Mouse (Mus musculus) heart, adult 18-20 months (tissue): Measurements from ENCODE around the gene Rep15. TPM values are rescaled to one million over a fixed set of nuclear protein-coding genes. Genes with fewer than 3 reads are reported as not detected.

Experiments used
- DNase-seq, 2 experiments: peaks; one replicate each; pipeline ENCODE4 v3.0.0; 2021 to 2022; ENCODE audit warnings: mixed read lengths in 1 of 2
- total RNA-seq, 2 experiments: library from RNA; stranded (reverse); gene quantifications; 2 replicates each; pipeline ENCODE4 v1.2.3; 2021

The Rep15 gene
- total RNA-seq, 2 experiments from 2014 or later, result 0.95 to 1.2 TPM

GRCm38 (mm10) chr6:147030096-147030885 lies 2.1 kb upstream of the Rep15 start:
- DNase-seq, result no peak

DNA sequence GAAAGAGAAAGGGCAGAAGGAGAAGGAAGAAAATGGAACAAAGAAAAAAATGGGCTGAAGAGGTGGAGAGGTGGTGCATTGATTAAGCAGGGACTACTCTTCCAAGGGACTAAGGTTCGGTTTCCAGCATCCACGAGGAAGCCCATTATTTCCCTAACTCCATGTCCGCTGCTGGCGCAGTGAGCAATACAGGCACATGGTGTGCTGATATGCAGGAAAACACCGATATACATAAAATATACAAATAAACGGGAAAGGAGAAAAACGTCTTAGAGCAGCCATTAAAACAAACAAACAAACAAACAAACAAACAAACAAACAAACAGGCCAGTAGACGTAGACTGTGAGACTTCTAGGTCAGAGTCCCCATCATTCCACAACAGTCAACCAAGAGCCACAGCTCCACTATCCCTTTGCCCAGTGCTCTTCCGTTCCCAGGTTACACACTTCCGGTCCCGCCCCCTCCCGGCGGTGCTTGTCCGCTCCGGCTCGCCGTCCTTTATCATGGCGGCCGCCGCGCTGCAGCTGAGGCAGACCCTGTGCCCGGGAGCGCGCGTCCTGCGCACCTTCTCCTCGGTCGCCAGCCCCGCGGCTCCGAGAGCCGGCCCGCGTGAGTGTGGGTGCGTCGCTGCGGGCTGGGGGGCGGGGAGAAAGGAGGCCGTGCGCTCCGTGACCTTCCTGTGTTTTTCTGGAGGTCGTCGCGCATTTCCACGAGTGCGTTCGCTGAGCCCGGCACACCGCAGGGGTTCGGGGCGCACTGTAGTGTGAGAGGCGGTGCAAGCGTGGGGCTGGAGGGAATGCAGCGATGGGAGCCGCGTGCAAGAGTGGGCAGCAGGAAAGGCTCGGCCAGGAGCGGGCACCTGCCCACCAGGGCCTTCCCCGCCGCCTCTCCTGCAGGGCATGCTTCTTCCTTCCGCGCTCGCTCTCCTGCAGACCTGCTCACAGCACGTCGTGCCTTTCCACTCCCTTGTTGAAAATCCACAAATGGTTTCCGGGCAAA lies 10.2 kb downstream of the Rep15 start, which contains the start of gene Mrps35:
Mrps35 (plus strand) TSS at position 474 of the 1,000 bp plus-strand sequence.
- peak; percentile 92 to 95 for DNase-seq

DNA sequence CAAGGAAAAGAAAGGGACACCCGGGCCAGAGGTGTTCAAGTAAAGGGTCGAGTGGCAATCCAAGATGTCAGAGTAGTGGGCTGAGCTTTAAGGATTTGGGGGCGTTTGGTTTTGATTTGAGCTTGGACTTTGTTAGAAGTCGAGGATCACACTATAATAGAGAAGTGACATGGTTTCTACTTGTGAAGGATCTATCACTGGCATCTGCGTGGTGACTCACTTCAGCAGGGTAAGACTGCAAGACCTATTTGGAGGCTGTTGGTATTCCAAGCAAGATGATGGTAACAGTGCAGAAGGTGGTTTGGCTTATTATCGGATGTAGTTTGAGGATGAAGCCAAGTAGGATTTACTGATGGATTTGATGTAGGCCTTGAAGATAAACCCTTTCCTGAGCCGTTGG lies 11.2 kb downstream of the Rep15 start:
- DNase-seq, result no peak

- no peak for DNase-seq
These were observed 16.9 kb downstream of the Rep15 start for GRCm38 (mm10) chr6:147049239-147049805.

- no peak for DNase-seq
These were observed 19.3 kb downstream of the Rep15 start for GRCm38 (mm10) chr6:147051666-147052065.

GRCm38 (mm10) chr6:147052440-147052839 lies 20.1 kb downstream of the Rep15 start:
- no peak for DNase-seq

DNA sequence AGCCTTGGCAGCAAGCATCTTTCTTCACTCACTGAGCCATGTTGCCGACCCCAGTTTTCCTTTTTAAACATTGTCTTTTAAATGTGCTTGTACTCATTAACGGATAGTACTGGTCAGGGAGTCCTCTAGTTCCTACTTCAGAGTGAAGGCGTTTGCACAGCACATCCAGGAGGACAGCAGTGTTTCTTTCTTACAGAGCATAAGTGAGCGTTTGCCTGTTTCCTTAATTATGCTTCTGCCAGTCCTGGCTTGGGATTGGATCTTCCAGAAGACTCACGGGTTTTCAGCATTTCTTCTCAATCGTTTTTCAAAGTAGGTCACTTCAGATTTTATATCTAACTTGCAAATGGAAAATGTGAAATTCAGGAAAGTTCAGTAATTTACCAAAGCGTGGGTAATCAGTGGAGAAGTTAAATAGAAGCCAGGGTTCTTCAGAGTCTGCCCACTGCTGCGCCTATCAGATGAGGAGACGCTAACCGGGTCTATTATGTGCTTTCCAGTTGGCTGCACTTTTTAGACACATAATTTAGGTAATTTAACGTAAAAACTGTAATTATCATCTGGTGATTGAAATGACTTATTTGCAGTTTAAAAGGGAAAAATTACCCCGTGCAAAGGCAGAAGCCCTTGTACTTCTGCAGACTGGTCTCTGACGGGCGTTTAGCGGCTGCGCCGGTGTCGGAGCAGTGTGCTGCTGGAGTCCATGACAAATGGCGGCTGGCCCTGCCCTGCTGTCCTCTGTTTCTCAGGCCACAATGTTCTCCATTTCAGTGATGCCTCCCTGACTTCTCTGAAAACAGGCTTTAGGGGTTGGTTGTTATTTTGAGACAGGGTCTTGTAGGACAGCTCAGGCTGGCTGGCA lies 21.6 kb downstream of the Rep15 start:
- DNase-seq, result no peak

GRCm38 (mm10) chr6:147055374-147055977 lies 23.1 kb downstream of the Rep15 start:
- DNase-seq, result no peak

DNA sequence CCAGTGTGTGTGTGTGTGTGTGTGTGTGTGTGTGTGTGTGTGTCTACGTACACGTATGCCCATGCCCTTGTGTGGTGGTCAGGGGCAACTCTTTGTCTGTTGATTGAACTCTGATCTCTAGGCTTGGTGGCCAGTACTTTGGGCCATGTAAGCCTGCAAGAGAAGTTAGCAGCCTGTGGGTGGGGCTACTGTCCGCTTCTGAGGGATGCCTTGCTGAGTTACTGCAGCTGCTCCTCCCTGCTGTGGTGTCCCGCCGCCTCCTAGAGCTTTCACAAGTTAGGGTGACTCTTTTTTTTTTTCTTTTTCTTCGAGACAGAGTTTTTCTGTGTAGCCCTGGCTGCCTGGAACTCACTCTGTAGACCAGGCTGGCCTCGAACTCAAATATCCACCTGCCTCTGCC lies 26.9 kb downstream of the Rep15 start:
- DNase-seq, result peak; percentile 23 to 31

DNA sequence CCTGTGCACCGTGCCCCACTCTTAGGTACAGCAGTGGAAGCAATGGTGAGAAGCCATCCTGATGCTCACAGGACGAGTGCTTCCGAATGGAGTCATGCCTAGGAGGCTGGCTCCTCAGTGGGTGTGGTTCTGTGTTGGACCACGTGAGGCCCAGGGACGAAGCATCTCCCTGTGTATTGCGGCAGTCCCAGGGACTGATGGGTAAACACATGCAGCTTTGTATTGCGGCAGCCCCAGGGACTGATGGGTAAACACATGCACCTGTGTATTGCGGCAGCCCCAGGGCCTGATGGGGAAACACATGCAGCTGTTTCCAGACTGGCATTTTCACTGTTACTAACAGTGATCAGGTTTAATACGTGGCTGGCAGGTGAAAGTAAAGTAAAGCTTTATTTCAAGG lies 29.2 kb downstream of the Rep15 start:
- no peak for DNase-seq

- DNase-seq, result no peak
These were observed 29.6 kb downstream of the Rep15 start for GRCm38 (mm10) chr6:147062034-147062433.

DNA sequence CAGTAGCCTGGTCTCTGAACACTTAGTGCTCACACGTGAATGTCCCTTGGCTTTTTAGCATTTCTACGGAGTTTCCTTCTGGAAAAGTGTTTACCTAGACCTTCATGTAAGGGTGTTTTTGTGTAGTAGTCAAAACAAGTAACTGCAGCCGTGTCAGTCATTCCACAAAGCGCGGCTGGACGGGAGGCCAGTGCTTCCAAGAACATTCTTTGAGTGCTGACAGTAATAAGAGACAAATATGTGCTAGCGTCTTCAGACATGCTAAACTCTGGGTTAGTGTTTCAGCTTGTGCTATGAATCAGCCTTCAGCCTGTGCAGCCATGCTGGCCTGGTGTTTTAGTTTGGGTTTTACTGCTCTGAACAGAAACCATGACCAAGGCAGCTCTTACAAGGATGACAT lies 30.3 kb downstream of the Rep15 start:
- DNase-seq, result no peak

- DNase-seq, result no peak
These were observed 32.0 kb downstream of the Rep15 start for GRCm38 (mm10) chr6:147064226-147064943.

- peak; percentile 42 to 72 for DNase-seq
These were observed 32.5 kb downstream of the Rep15 start for GRCm38 (mm10) chr6:147064944-147065261.

DNA sequence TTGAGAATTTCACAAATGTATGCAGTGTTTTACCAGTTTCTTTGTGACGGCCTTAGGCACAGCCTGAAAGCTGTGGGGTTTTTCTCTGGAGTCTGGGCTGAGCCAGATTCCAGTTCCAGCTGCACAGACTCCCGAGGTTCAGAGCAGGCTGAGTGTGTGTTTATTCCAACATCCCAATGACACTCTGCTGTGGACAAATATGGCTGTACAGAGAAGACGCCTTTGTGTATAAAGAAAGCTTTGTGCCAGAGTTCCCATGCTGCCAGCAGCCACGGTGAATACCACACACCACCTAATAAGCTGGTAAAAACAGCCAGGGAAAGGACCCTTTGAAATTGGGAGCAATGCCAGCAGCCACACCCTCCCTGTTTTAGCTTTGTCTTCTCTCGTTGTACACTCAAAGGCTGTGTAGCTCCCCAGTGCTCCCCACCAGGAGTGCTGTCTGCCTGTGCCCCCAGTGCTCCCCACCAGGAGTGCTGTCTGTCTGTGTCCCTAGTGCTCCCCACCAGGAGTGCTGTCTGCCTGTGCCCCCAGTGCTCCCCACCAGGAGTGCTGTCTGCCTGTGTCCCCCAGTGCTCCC lies 43.5 kb downstream of the Rep15 start:
- DNase-seq, result no peak

DNA sequence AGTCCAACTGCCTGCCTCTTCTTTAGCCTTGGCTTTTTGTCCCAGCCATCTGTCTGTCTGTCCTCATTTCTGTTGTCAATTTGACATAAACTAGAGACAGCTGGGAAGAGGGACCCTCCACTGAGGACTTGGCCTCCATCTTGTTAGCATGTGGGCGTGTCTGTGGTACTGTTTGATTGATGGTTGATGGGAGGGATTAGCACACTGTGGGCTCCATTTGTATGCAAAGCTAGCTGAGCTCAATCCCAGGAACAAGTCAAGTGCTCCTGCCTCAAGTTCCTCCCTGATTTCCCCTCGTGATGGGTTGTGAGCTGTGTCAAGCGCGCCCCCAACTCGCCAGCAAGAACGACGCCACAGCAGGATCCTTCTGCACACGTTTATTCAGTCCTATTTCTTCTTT lies 44.5 kb downstream of the Rep15 start:
- no peak for DNase-seq

GRCm38 (mm10) chr6:147079919-147080318 lies 47.5 kb downstream of the Rep15 start:
- no peak for DNase-seq
